Mouse (Mus musculus): ENCODE measurements around the gene Ppp1r3c.

GRCm38 (mm10) chr19:36682560-36682959, 53.9 kb downstream of the Ppp1r3c start:
- TF ChIP-seq CTCF (IDR thresholded peaks at IDR 0.05; ENCODE audit: low read depth) (no peak), EP300 (IDR thresholded peaks at IDR 0.05; ENCODE audit: low read depth) (peak; percentile 97)

All from heart, postnatal 0 days (tissue).